Comparison of ENCODE assay signal across 10 mouse cellular contexts in genomic region chr6:88416130-88416758, GRCm38 (mm10). TPM values are rescaled to one million over a fixed set of nuclear protein-coding genes. Genes with fewer than 3 reads are reported as not detected.
DNase-seq lines count a peak whose midpoint lies in the region; ATAC-seq and TF ChIP-seq lines count a peak whose summit lies in the region.
"Had no signal": no experiment of that assay in that cellular context is flagged by ENCODE, and none has a peak within 500 bp of the region (broad histone marks: within the 10 kb centered on the region; RNA-seq: fewer than 3 reads in every experiment).

No protein-coding gene starts in this region.

- 37% methylated on average over 7 of the region's 7 CpGs for WGBS in forebrain, embryonic 14.5 days

- TF ChIP-seq POLR2A in CH12.LX (IDR thresholded peaks at IDR 0.05; ENCODE audit: low read depth, low read length): no peak

- H3K27ac ChIP-seq in CH12.LX (ENCODE audit: insufficient read depth, low read depth) (no peak overlapping the region), ES-E14 (ENCODE audit: insufficient read depth, low read depth, low read length, poor library complexity, severe bottlenecking) (no peak overlapping the region)
- no peak overlapping the region for H3K27ac ChIP-seq in forebrain, embryonic 14.5 days (ENCODE audit: low read depth, low read length)
- no peak overlapping the region for H3K27ac ChIP-seq in left cerebral cortex, adult 2 months
- H3K27ac ChIP-seq: heart, embryonic 10.5 days had no signal

- in situ Hi-C loops in CH12.LX (cut with MboI; ENCODE audit: low pct_ligation_motif_present, low pct_unique_long_range_greater_than_20kb, low sequenced_read_pairs) (no loop called here), ES-E14 (cut with MboI; ENCODE audit: low sequenced_read_pairs in 2 of 2, unreplicated experiment in 2 of 2) (no loop called here)

- ATAC-seq in forebrain, embryonic 14.5 days: peak; percentile 55; the same call in 1 of the 2 replicates

- no peak for TF ChIP-seq CTCF in CH12.LX (conservative IDR thresholded peaks at IDR 0.05 in 1 of 2, IDR thresholded peaks at IDR 0.05 in 1 of 2; ENCODE audit: low read depth in 2 of 2, low read length in 2 of 2)
- TF ChIP-seq CTCF in left cerebral cortex, adult 2 months (IDR thresholded peaks at IDR 0.05): no peak

- intact Hi-C loops in left cerebral cortex, postnatal 14 days (cut with DNase I): no loop called here
- intact Hi-C loops in left cerebral cortex, adult 2 months (cut with DNase I): no loop called here

- H3K79me2 ChIP-seq in CH12.LX (replicated peaks; ENCODE audit: control insufficient read depth, extremely low read depth, insufficient read depth, poor library complexity, severe bottlenecking): no peaks in the 10 kb centered on the region

- H3K9me3 ChIP-seq in CH12.LX (replicated peaks; ENCODE audit: low read length) (no peaks in the 10 kb centered on the region), ES-E14 (ENCODE audit: control insufficient read depth, insufficient read depth, low read depth, low read length) (no peaks in the 10 kb centered on the region)
- no peaks in the 10 kb centered on the region for H3K9me3 ChIP-seq in forebrain, embryonic 14.5 days (replicated peaks; ENCODE audit: control insufficient read depth, low read length)
- H3K9me3 ChIP-seq: heart, embryonic 10.5 days had no signal

- peak; percentile 16 for DNase-seq in CH12.LX (ENCODE audit: extremely low read depth)
- DNase-seq in ES-E14 (ENCODE audit: low read depth, low spot score): peak; percentile 27
- peak; percentile 41 for DNase-seq in forebrain, embryonic 14.5 days (ENCODE audit: low spot score)
- peak; percentile 73 for DNase-seq in kidney, postnatal 10 days
- no peak for DNase-seq in urinary bladder, postnatal 36 days (ENCODE audit: low spot score in 2 of 2)
- DNase-seq in left cerebral cortex, postnatal 14 days (ENCODE audit: low spot score in 2 of 2): no peak
- DNase-seq in left cerebral cortex, adult 2 months (ENCODE audit: extremely low spot score in 1 of 2, low spot score in 2 of 2): no peak
- DNase-seq: cerebellum, postnatal 36 days; lung, adult 18-20 months had no signal

- H3K36me3 ChIP-seq in CH12.LX (replicated peaks in 1 of 2; ENCODE audit: control insufficient read depth in 1 of 2, insufficient read depth in 1 of 2, low read length in 1 of 2) (peaks cover 0 to 9% of the 10 kb centered on the region in 2 experiments), ES-E14 (ENCODE audit: control insufficient read depth, insufficient read depth, low read length, poor library complexity, severe bottlenecking) (no peaks in the 10 kb centered on the region)
- no peaks in the 10 kb centered on the region for H3K36me3 ChIP-seq in forebrain, embryonic 14.5 days (ENCODE audit: control insufficient read depth, insufficient read depth, low read length)
- H3K36me3 ChIP-seq: heart, embryonic 10.5 days had no signal

- no peak for TF ChIP-seq EP300 in CH12.LX (IDR thresholded peaks at IDR 0.05; ENCODE audit: low read length)

- H3K4me3 ChIP-seq in CH12.LX (replicated peaks in 1 of 3; ENCODE audit: low read depth in 2 of 3, low read length in 2 of 3, poor library complexity in 1 of 3) (no peak overlapping the region), ES-E14 (ENCODE audit: insufficient read depth in 1 of 2, low read depth in 1 of 2, low read length in 2 of 2, poor library complexity in 1 of 2, severe bottlenecking in 1 of 2) (no peak overlapping the region)
- H3K4me3 ChIP-seq in forebrain, embryonic 14.5 days (ENCODE audit: low read depth, low read length): no peak overlapping the region
- no peak overlapping the region for H3K4me3 ChIP-seq in left cerebral cortex, adult 2 months
- H3K4me3 ChIP-seq: heart, embryonic 10.5 days had no signal

- dilution Hi-C loops in CH12.LX (cut with MboI; ENCODE audit: extremely low pct_ligation_motif_present, extremely low pct_unique_long_range_greater_than_20kb, low sequenced_read_pairs): no loop called here

- H3K4me1 ChIP-seq in CH12.LX (ENCODE audit: control insufficient read depth in 1 of 2, insufficient read depth in 2 of 2) (peaks cover 3 to 72% of the 10 kb centered on the region in 2 experiments), ES-E14 (ENCODE audit: control insufficient read depth in 2 of 2, insufficient read depth in 2 of 2, low read length in 2 of 2, poor library complexity in 1 of 2) (peaks cover 0 to 3% of the 10 kb centered on the region in 2 experiments; a peak in 1 of 4 replicates)
- no peaks in the 10 kb centered on the region for H3K4me1 ChIP-seq in forebrain, embryonic 14.5 days (ENCODE audit: control insufficient read depth, insufficient read depth, low read length)

- H3K27me3 ChIP-seq in CH12.LX (replicated peaks): no peaks in the 10 kb centered on the region
- H3K27me3 ChIP-seq in forebrain, embryonic 14.5 days (replicated peaks; ENCODE audit: control insufficient read depth, insufficient read depth, low read length): no peaks in the 10 kb centered on the region

- no peak overlapping the region for H3K9ac ChIP-seq in CH12.LX (ENCODE audit: insufficient read depth, low read depth)
- H3K9ac ChIP-seq in ES-E14 (ENCODE audit: insufficient read depth, low read depth, low read length, poor library complexity, severe bottlenecking): no peak overlapping the region
- H3K9ac ChIP-seq in forebrain, embryonic 14.5 days (ENCODE audit: low read length): no peak overlapping the region

- no peak for TF ChIP-seq RAD21 in CH12.LX (IDR thresholded peaks at IDR 0.05; ENCODE audit: low read depth, low read length)

- H3K4me2 ChIP-seq in CH12.LX (ENCODE audit: insufficient read depth, low read depth, poor library complexity, severe bottlenecking): no peak overlapping the region
- no peak overlapping the region for H3K4me2 ChIP-seq in forebrain, embryonic 14.5 days (ENCODE audit: low read length)

TF ChIP-seq in CH12.LX, 34 proteins besides CTCF, POLR2A, EP300 and RAD21:
- no peak for TF ChIP-seq ZC3H11A (IDR thresholded peaks at IDR 0.05; ENCODE audit: low read depth, low read length)
- TF ChIP-seq RCOR1 (conservative IDR thresholded peaks at IDR 0.05; ENCODE audit: low read depth, low read length): no peak
- TF ChIP-seq MAFK (IDR thresholded peaks at IDR 0.05; ENCODE audit: insufficient replicate concordance, low read length): no peak
- no peak for TF ChIP-seq JUN (IDR thresholded peaks at IDR 0.05; ENCODE audit: insufficient read depth, low read depth, low read length)
- no peak for TF ChIP-seq MAZ (IDR thresholded peaks at IDR 0.05; ENCODE audit: low read depth, low read length)
- no peak for TF ChIP-seq USF1 (IDR thresholded peaks at IDR 0.05; ENCODE audit: low read depth, low read length)
- TF ChIP-seq SIN3A (IDR thresholded peaks at IDR 0.05; ENCODE audit: low read length): no peak
TF ChIP-seq in CH12.LX: peak in this region for 0.

TF ChIP-seq in ES-E14, 5 proteins besides CTCF, POLR2A, EP300 and RAD21:
- TF ChIP-seq ZC3H11A (IDR thresholded peaks at IDR 0.05; ENCODE audit: borderline replicate concordance, low read depth, low read length): no peak
- no peak for TF ChIP-seq CHD2 (IDR thresholded peaks at IDR 0.05; ENCODE audit: low read depth, low read length)
- no peak for TF ChIP-seq MAFK (IDR thresholded peaks at IDR 0.05; ENCODE audit: insufficient read depth, low read depth, low read length)
- TF ChIP-seq ZNF384 (IDR thresholded peaks at IDR 0.05; ENCODE audit: low read depth, low read length): no peak
- no peak for TF ChIP-seq HCFC1 (IDR thresholded peaks at IDR 0.05; ENCODE audit: borderline replicate concordance, insufficient read depth, low read length)

RNA-seq across cellular contexts. Expression of gene Eefsec, which starts 30.1 kb away (rescaled TPM):
- 32.1 and 32.8 TPM in 2 replicates for total RNA-seq in CH12.LX (2012; rRNA removed)
- total RNA-seq in CH12.LX (2014; rRNA removed): 25.7 and 26.2 TPM in 2 replicates
- 48.8 and 53.5 TPM in 2 replicates for polyA plus RNA-seq in CH12.LX (2012; ENCODE audit: insufficient read length, low read depth)
- total RNA-seq in ES-E14 (2012; rRNA removed): 26.2 and 27.9 TPM in 2 replicates
- 30.5 and 33.1 TPM in 2 replicates for polyA plus RNA-seq in forebrain, embryonic 14.5 days (2014; fragmentation: Nextera tagmentation; extraction: Ambion mirVana)
- 10 to 100 TPM; 19.4 to 20.8 TPM for total RNA-seq in left cerebral cortex, postnatal 14 days (2021)
- 10 to 100 TPM; 21.8 to 23.3 TPM for total RNA-seq in left cerebral cortex, adult 2 months (2021)

RNA-seq across cellular contexts. Expression of gene Ruvbl1, which starts 49.0 kb away (rescaled TPM):
- 156 and 207 TPM in 2 replicates for total RNA-seq in CH12.LX (2012; rRNA removed)
- 169 and 172 TPM in 2 replicates for total RNA-seq in CH12.LX (2014; rRNA removed)
- polyA plus RNA-seq in CH12.LX (2012; ENCODE audit: insufficient read length, low read depth): 159 and 184 TPM in 2 replicates
- 117 and 149 TPM in 2 replicates for total RNA-seq in ES-E14 (2012; rRNA removed)
- polyA plus RNA-seq in forebrain, embryonic 14.5 days (2014; fragmentation: Nextera tagmentation; extraction: Ambion mirVana): 145 and 146 TPM in 2 replicates
- total RNA-seq in left cerebral cortex, postnatal 14 days (2021): 10 to 100 TPM; 36.2 to 37.1 TPM
- total RNA-seq in left cerebral cortex, adult 2 months (2021): 10 to 100 TPM; 38.6 to 39.3 TPM

Comparison
In these comparisons a context has a peak if more than half of its experiments do, and no peak if none do; other contexts are left out.
1. DNase-seq: peak in CH12.LX (single experiment), ES-E14 (single experiment), forebrain, embryonic 14.5 days (single experiment) and kidney, postnatal 10 days (single experiment); none in urinary bladder, postnatal 36 days (0 of 2), left cerebral cortex, postnatal 14 days (0 of 2) and left cerebral cortex, adult 2 months (0 of 2).